Mouse (Mus musculus): ENCODE data around the gene Vps26c.
"Not testable (repeated sequence)": the region's sequence is repeated elsewhere in the genome, so short reads cannot be mapped to it uniquely, and the experiment has no call there.

Gene Vps26c

DNA sequence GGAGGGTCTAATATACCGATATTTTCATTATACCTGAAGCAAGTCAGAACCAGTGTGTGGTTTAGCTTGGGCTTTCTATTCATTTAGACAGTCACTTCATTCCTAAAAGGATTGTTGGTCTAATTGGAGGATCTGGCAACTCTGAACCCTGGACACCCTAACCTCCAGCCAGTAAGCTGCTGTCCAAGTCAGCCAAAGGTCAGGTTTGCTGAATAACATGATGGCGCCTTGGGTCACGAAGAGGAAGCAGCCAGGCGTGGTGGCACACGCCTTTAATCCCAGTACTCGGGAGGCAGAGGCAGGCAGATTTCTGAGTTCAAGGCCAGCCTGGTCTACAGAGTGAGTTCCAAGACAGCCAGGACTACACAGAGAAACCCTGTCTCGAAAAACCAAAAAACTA lies 29.5 kb downstream of the Vps26c start:
- DNase-seq (ENCODE audit: low read depth, low spot score), result not testable (repeated sequence)

DNA sequence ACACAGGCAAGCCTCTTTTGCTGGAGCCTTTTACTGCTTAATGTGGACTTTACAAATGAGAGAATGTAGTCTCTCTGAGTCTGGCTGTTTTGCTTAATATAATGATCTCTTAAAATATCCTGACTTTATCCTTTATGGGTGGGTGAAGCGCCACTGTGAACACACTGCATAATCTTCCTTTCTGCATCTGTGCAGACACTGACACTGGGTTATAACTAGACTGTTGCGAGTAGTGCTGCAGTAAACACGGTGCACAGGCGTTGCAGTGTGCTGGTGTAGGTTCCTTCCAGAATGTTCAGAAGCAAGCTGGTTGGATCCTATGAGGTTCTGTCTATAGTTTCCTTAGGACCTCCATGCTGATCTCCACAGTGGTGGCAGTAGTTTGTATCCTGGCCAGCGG lies 37.3 kb downstream of the Vps26c start:
- DNase-seq (ENCODE audit: low read depth, low spot score), result no peak

DNA sequence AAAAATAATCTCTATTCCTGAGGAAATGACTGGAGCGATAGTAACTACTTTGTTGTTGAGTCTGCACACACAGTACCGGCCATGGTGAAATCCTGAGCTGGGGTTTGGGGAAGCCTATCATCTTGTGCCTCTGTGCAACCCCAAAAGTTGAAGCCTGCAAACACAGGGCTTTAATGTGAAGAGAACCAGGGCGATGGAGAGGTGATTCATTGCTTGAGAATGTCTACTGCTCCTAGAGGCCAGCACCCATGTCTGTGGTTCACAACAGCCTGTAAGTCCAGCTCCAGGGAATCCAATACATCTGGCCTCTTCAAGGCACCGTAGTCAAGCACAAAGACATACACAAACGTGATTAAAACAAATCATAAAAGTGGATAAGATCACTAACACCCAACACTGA lies 39.3 kb downstream of the Vps26c start:
- DNase-seq (ENCODE audit: low read depth, low spot score), result no peak

DNA sequence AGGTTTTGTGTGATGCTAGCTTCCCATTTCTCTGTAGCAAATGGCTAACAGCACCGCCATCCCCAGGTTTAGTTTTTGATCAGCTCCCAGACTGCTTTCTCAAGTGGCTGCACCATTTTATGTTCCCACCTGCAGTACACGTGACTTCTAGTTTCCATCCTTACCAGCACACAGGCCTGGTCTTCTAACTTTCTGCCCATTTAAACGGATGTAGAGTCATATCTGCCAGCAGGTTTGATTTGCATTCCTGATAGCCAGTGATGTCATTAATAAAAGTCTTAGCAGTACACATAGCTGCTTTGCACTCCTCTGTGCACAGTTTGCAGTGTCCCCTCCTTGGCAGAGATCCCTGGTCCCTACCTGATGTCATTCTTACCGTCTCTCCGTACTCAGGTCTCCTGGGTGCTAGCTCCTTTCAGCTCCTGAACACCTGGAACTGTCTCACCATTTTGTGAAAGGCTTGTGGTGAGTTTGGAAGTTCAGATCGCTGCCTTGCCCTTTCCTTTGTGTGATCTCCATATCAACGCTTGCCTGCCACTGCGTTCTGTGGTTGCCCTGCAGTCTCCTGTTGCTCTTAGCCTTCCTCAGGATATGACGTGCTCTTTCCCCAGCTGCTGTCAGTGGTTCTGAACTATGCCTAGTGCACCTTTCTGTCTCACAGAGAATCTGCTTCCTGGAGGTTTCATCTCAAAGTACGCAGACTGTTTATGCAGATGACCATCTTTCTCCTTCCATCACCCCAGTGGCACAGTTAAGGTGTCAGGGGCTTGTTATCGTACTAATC lies 41.7 kb downstream of the Vps26c start:
- no peak for DNase-seq (ENCODE audit: low read depth, low spot score)

DNA sequence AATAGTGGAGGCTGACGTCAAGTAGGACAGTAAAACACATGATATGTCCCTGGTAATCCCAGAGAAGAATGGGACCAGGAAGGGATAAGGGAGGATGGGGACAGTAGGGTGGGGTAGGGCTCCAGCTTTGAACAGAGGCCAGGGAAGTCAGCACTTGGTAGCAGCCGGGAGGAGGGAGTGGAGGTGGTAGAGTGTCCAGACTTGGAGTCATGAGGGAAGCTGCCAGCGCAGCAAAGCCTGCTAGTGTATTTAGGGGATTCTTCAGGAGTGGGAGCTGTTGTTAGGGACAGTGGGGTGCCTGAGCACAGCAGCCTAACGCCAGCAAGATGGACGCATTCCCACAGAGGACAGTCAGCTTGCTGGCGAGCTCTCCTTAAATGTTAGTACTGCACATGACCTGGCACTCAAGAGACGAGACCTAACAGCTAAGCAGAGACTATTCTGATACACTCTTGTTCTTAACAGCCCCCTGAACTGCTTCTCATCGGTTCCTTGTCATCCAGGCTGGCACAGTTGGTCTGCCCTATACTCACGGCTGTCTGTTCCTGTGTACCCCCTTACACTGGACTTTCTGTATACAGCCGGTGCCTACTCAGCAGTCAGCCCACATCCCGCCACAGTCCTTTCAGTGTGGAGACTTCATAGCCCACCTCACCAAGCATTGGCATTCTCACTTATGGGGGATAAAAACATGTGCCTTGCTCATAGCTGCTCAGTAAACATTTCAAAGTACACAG lies 53.4 kb downstream of the Vps26c start:
- DNase-seq (ENCODE audit: low read depth, low spot score), result no peak

DNA sequence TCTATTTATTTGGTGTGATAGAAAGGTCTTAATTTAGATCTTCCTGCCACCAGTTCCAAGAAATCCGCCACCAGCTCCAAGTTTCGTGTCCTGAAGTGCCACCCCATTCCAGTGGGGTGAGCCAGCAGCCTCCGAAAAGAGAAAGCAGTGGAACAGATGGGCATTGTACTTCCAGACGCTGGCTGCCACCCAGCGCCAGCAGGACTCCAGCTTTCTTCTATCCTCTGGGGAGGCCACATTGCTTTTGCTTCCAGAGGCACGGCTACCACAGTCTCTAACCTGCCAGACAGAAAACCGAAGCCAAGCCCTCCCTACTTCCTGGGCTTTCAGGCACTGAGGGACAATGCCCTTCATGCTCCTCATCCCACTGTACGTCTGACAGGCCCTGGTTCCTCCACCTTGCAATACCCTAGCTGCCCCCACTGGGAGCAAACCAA lies 54.1 kb downstream of the Vps26c start:
- no peak for DNase-seq (ENCODE audit: low read depth, low spot score)

DNA sequence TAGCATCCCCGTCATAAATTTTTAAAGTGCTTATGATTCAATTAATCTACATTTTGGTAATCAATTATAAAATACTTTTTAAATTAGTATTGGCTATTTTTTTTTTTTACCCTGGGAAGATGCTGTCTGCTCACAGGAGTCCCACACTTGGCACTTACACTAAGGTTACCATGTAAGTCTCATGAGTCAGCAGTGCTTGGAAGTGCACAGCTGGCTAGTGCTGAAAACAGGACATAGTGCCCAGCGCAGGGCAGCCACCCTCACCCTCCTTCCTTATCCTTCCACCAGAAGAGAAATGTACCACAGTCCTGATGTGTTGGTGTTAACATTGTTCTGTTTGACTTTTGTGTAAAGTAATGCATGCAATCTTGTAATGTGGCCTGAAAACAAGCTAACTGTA lies 58.2 kb downstream of the Vps26c start:
- DNase-seq (ENCODE audit: low read depth, low spot score), result no peak

DNA sequence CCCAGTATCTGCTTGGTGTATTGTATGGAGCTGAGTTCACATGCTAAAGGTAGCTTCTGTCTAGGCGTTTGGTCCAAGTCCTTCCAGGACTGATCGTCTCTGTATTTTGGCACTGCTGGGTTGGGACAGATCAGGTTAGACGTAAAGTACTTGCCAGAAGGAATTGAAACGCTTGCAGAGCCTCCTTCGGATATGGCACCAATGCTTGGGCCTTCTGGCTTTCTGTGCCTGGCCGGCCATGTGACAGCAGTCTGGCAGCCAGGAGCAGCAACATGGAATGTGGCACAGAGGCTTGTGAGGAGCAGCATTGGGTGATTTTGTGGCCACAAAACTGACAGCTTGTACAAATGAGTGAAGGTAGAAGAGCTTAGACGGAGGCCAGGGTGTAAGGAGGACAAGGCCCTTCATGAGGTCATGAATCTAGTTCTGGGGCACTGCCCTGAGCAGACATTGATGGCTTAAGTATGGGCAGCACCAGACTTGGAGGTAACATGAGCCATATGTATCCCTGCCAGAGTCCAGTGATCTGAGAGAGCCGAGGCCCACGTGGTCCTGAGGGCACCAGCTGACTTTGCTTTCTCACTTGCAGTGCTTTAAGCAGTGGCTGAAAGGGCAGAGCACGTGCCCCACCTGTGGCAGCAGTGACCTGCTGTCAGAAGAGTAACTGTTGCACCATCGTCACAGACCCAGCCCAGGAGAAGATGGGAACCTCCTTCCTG lies 59.1 kb downstream of the Vps26c start:
- no peak for DNase-seq (ENCODE audit: low read depth, low spot score)

DNA sequence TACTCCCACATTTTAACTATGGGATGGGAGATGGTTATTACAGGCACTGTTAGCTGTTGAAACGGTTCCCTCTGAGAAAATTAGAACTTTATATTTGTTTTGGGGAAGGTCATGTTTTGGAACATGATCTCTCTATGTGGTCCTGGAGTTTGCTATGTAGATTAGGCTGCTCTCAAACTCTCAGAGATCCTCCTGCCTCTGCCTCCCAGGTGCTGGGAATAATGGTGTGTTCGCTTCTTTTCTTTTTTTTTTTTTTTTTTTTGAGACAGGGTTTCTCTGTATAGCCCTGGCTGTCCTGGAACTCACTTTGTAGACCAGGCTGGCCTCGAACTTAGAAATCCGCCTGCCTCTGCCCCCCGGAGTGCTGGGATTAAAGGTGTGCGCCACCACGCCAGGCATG lies 60.3 kb downstream of the Vps26c start:
- DNase-seq (ENCODE audit: low read depth, low spot score), result not testable (repeated sequence)

DNA sequence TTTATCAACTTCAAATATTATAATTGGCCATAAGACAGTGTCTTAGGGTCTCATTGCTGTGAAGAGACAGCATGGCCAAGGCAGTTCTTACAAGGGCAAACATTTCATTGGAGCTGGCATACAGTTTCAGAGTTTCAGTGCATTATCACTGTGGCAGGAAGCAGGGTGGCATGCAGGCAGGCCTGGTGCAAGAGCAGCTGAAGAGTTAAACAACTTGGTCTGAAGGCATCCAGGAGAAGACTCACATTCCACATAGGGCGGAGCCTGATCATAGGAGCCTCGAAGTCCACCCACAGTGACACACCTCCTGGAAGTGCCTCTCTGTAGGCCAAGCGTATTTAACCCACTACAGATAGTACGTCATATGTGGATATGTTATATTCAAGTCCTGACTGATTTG lies 60.7 kb downstream of the Vps26c start:
- no peak for DNase-seq (ENCODE audit: low read depth, low spot score)

DNA sequence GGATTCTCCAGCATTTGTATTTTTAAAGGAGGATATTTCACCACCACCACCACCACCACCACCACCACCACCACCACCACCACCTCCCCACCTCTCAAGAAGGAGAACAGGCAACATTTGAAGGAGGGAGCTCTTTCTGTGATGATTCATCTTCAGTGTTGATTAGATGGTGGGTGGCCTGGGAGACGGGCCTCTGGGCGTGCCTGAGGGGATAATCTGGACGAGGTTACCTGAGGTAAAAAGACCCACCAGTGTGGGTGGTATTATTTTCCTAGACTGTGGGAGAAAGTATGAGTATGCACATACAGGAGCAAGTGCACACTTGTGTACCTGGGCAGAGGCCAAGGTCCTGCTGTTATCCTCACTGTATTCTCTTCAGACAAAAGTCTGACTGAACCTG lies 62.6 kb downstream of the Vps26c start:
- no peak for DNase-seq (ENCODE audit: low read depth, low spot score)

DNA sequence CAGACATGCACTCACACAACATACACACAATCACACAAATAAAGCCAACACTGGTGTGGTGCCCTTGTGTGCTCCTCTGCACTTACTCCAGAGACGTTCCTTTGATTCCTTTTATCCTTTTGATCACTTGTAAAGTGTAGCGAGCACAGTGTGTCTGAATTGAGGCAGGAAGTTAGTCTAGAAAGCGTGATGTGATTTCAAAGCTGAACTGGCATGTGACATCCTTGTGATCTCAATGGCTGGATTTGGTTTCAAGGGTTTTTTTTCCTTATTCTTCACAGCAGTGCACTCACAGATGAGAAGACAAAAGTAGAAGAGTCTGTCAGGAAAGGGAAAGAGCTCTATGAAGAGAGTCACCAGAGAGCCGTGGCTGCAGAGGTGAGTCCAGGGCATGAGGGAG lies 72.5 kb downstream of the Vps26c start:
- DNase-seq (ENCODE audit: low read depth, low spot score), result no peak

DNA sequence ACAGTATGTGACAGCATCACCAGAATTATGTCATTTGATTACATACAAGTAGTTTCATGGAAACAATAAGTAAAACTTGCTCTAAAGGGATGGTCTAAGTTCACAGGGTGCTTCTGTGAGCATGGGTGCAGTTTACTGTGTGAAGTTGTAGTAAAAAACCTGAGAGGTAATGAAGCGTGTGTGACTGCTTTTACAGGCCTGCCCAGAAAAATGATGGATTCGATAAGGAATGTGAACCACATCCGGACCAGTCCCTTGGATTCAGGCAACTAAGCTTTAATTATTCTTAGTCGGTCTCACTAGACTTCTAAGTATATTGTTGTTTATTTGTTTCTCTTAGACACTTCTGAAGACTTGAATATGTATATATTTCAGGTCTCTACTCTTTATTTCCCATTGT lies 73.9 kb downstream of the Vps26c start:
- no peak for DNase-seq (ENCODE audit: low read depth, low spot score)

DNA sequence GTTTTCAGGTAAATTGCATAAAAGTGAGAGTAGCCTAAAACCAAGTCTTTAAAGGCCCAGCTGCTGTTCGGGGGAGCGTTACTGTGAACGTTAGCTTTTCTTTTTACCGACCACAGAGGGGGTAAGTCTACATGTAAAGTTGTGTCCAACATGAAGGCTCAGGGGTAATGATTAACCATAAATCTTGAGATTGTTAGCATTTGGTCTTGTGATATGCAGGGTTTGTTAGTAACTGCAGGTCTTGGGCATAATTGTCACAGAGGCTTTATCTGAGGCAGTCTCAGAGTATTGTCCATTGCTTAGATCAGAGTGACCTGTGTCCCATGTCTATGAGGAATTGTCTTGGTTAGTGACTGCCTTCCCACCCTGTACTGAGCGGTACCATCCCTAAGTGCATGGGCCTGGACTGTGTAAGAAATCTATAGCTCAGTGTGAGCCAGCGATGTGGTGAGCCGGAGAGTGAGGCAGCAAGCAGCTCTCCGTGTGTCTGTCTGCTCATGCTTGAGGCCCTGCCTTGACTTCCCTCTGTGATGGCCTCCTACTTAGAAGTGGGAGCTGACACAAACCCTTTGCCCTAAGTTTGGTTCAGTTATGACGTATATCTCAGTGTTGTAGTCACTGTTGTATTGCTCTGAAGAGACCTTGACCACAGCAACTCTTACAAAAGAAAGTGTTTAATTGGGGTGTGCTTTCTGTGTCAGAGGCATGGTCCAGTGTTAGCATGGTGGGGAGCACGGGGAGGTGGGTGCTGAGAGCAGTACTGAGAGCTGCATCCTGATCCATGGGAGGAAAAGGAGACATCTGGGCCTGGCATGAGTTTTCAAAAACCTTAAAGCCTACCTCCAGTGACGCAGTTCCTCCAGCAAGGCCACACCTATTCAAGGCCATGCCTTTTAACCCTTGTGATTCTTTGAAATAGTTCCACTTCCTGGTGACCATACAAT lies 74.8 kb downstream of the Vps26c start:
- no peak for DNase-seq (ENCODE audit: low read depth, low spot score)

DNA sequence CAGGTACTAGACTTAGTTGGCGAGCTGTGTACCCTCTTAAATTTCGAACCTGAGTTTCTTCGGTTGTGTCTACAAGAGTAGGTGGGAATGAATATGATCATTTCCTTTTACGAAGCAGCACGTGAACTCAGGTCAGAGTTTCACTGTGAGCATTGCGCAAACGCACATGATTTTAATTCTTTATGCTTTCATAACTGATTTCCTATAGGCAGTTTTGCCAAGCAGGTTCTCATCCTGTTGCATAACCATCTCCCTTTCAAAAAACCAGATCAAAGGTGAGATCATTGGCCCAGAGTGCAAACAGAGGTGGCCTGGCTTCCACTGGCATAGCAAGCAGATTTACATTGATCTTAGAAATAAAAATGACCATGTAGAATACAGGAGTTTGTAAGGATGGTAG lies 77.0 kb downstream of the Vps26c start:
- no peak for DNase-seq (ENCODE audit: low read depth, low spot score)

DNA sequence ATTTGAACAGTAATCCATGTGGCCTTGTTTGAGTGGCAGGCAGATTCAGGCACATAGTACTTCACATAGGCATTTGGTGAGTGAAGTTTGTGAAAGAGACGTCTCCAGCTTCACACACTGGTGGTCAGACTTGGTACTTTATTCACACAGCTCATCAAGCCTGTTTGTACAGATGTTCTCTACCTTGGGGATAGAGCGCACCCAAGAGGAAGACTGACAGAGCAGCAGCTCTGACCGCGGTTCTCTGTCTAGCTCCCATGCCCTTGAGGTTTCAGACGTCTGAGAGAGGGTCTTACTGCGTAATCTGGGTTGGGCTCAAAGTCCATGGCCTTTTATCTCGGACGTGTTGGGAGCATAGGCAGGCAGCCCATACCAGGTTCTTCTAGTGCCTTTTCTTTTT lies 77.5 kb downstream of the Vps26c start:
- DNase-seq (ENCODE audit: low read depth, low spot score), result no peak

Measured in WW6 (cell line).